Mouse (Mus musculus) testis, adult 2 months (tissue): ENCODE measurements around the gene Cnnm2. TPM values are rescaled to one million over a fixed set of nuclear protein-coding genes. Genes with fewer than 3 reads are reported as not detected.

Experiments
- H3K27ac ChIP-seq: fragments of 200-500 bp; 2 replicates; pipeline ENCODE4 v1.5.1; 2012; ENCODE audit warnings: low read depth, low read length; ENCODE audit not compliant: control insufficient read depth, insufficient read depth
- H3K27me3 ChIP-seq: fragments of 200-500 bp; 2 replicates; pipeline ENCODE4 v1.6.1; 2012; ENCODE audit warnings: mild to moderate bottlenecking, low read length, moderate library complexity; ENCODE audit not compliant: control insufficient read depth, insufficient read depth
- H3K36me3 ChIP-seq: fragments of 200-500 bp; 2 replicates; pipeline ENCODE4 v1.6.1; 2012; ENCODE audit warnings: mild to moderate bottlenecking, low read length; ENCODE audit not compliant: control insufficient read depth, insufficient read depth
- H3K4me1 ChIP-seq: fragments of 200-500 bp; 2 replicates; pipeline ENCODE4 v1.6.1; 2012; ENCODE audit warnings: low read length; ENCODE audit not compliant: control insufficient read depth, insufficient read depth
- H3K4me3 ChIP-seq: fragments of 200-500 bp; 2 replicates; pipeline ENCODE4 v1.5.1; 2012; ENCODE audit warnings: low read depth, mild to moderate bottlenecking, low read length, moderate library complexity, mixed read lengths; ENCODE audit not compliant: control insufficient read depth
- CTCF ChIP-seq: fragments of 200-500 bp; IDR thresholded peaks from 2 replicates; pipeline ENCODE4 v1.5.1; 2012; ENCODE audit warnings: low read depth, mild to moderate bottlenecking, inconsistent platforms, low read length, moderate library complexity; ENCODE audit not compliant: control insufficient read depth, insufficient read depth, insufficient replicate concordance
- POLR2A ChIP-seq: fragments of 200-500 bp; IDR thresholded peaks from 2 replicates; pipeline ENCODE4 v1.6.1; 2012; ENCODE audit warnings: low read depth, mild to moderate bottlenecking, inconsistent platforms, low read length, moderate library complexity; ENCODE audit not compliant: control insufficient read depth
- polyA plus RNA-seq: library from polyadenylated mRNA; depleted of rRNA; stranded (reverse); fragments of >200 nt; gene quantifications from 2 replicates; pipeline ENCODE4 v1.2.3, GENCODE M21; 2012

Gene Cnnm2
- polyA plus RNA-seq, 1 experiment: 3.3 TPM

- H3K4me1 ChIP-seq: no peaks in the 10 kb centered on the region
- no peaks in the 10 kb centered on the region for H3K27me3 ChIP-seq
- TF ChIP-seq POLR2A (no peak), CTCF (no peak)
- H3K27ac ChIP-seq: peak overlapping the region; percentile 50
- no peak overlapping the region for H3K4me3 ChIP-seq
- H3K36me3 ChIP-seq: no peaks in the 10 kb centered on the region
Measured at GRCm38 (mm10) chr19:46908977-46909376, 147.6 kb downstream of the Cnnm2 start.

GRCm38 (mm10) chr19:46911492-46911891, 150.1 kb downstream of the Cnnm2 start:
- Histone ChIP-seq H3K4me1 (no peaks in the 10 kb centered on the region), H3K4me3 (no peak overlapping the region), H3K27ac (no peak overlapping the region), H3K27me3 (no peaks in the 10 kb centered on the region), H3K36me3 (no peaks in the 10 kb centered on the region)
- TF ChIP-seq CTCF (no peak), POLR2A (no peak)

- H3K4me1 ChIP-seq: no peaks in the 10 kb centered on the region
- no peaks in the 10 kb centered on the region for H3K27me3 ChIP-seq
Measured at GRCm38 (mm10) chr19:46913626-46914025, 152.2 kb downstream of the Cnnm2 start.

GRCm38 (mm10) chr19:46915406-46916080, 154.1 kb downstream of the Cnnm2 start:
- Histone ChIP-seq H3K36me3 (no peaks in the 10 kb centered on the region), H3K27me3 (no peaks in the 10 kb centered on the region), H3K4me3 (no peak overlapping the region), H3K27ac (no peak overlapping the region), H3K4me1 (no peaks in the 10 kb centered on the region)
- TF ChIP-seq CTCF (no peak), POLR2A (no peak)

More at GRCm38 (mm10) chr19:46913626-46914025, 152.2 kb downstream of the Cnnm2 start:
- TF ChIP-seq CTCF: no peak
- no peak for TF ChIP-seq POLR2A
- no peaks in the 10 kb centered on the region for H3K36me3 ChIP-seq
- no peak overlapping the region for H3K27ac ChIP-seq
- no peak overlapping the region for H3K4me3 ChIP-seq

GRCm38 (mm10) chr19:46920571-46920970, 159.2 kb downstream of the Cnnm2 start:
- Histone ChIP-seq H3K4me1 (no peaks in the 10 kb centered on the region), H3K27ac (no peak overlapping the region), H3K36me3 (no peaks in the 10 kb centered on the region; the same call in none of the 2 replicates), H3K27me3 (no peaks in the 10 kb centered on the region), H3K4me3 (no peak overlapping the region)
- TF ChIP-seq POLR2A: no peak
- no peak for TF ChIP-seq CTCF

GRCm38 (mm10) chr19:46926357-46926756, 165.0 kb downstream of the Cnnm2 start:
- TF ChIP-seq POLR2A: no peak
- no peak for TF ChIP-seq CTCF
- Histone ChIP-seq H3K27ac (no peak overlapping the region), H3K4me3 (no peak overlapping the region), H3K27me3 (no peaks in the 10 kb centered on the region), H3K4me1 (no peaks in the 10 kb centered on the region; the same call in 1 of the 2 replicates), H3K36me3 (no peaks in the 10 kb centered on the region; the same call in none of the 2 replicates)

GRCm38 (mm10) chr19:46926951-46927350, 165.6 kb downstream of the Cnnm2 start:
- Histone ChIP-seq H3K27me3 (no peaks in the 10 kb centered on the region), H3K36me3 (no peaks in the 10 kb centered on the region; the same call in none of the 2 replicates), H3K27ac (no peak overlapping the region), H3K4me1 (no peaks in the 10 kb centered on the region; the same call in 1 of the 2 replicates), H3K4me3 (no peak overlapping the region)
- TF ChIP-seq POLR2A (no peak), CTCF (no peak)
